Mouse (Mus musculus): ENCODE data around the gene Vps13d. TPM values are rescaled to one million over a fixed set of nuclear protein-coding genes. Genes with fewer than 3 reads are reported as not detected.
A peak's percentile ranks its signal among the peaks of the same experiment; 100 is the strongest.

The Vps13d gene
- polyA plus RNA-seq, 1 experiment from 2014 or later = 7.9 TPM

- 89% methylated on average over 8 of the region's 8 CpGs for WGBS
- H3K9ac ChIP-seq (ENCODE audit: low read length) = no peak overlapping the region
- H3K9me3 ChIP-seq (ENCODE audit: control insufficient read depth, low read length) = no peaks in the 10 kb centered on the region
- ATAC-seq (replicated peaks; ENCODE audit: low FRiP score) (no peak), DNase-seq (ENCODE audit: low spot score) (no peak)
- no peaks in the 10 kb centered on the region for H3K4me1 ChIP-seq (replicated peaks; ENCODE audit: control insufficient read depth, insufficient read depth, low read length)
- H3K4me2 ChIP-seq (ENCODE audit: low read depth, low read length, severe bottlenecking) = no peak overlapping the region
- no peak overlapping the region for H3K27ac ChIP-seq (ENCODE audit: low read depth, low read length)
- no peak overlapping the region for H3K4me3 ChIP-seq (ENCODE audit: low read depth, low read length)
- H3K27me3 ChIP-seq (ENCODE audit: control insufficient read depth, insufficient read depth, low read length) = no peaks in the 10 kb centered on the region
- H3K36me3 ChIP-seq (ENCODE audit: control insufficient read depth, insufficient read depth, low read length) = no peaks in the 10 kb centered on the region
Measured at GRCm38 (mm10) chr4:145204779-145205178, 10.0 kb upstream of the Vps13d start.

GRCm38 (mm10) chr4:145203305-145203704 is 8.5 kb upstream of the Vps13d start:
- Histone ChIP-seq H3K9ac (ENCODE audit: low read length) (no peak overlapping the region), H3K9me3 (ENCODE audit: control insufficient read depth, low read length) (no peaks in the 10 kb centered on the region), H3K36me3 (ENCODE audit: control insufficient read depth, insufficient read depth, low read length) (no peaks in the 10 kb centered on the region), H3K4me1 (replicated peaks; ENCODE audit: control insufficient read depth, insufficient read depth, low read length) (no peaks in the 10 kb centered on the region), H3K27me3 (ENCODE audit: control insufficient read depth, insufficient read depth, low read length) (no peaks in the 10 kb centered on the region), H3K4me3 (ENCODE audit: low read depth, low read length) (no peak overlapping the region), H3K4me2 (ENCODE audit: low read depth, low read length, severe bottlenecking) (no peak overlapping the region), H3K27ac (ENCODE audit: low read depth, low read length) (no peak overlapping the region)
- no peak for DNase-seq (ENCODE audit: low spot score)
- no peak for ATAC-seq (replicated peaks; ENCODE audit: low FRiP score)
- WGBS = 66% methylated on average over 2 of the region's 2 CpGs

GRCm38 (mm10) chr4:145201424-145201823 is 6.6 kb upstream of the Vps13d start:
- Histone ChIP-seq H3K27me3 (ENCODE audit: control insufficient read depth, insufficient read depth, low read length) (no peaks in the 10 kb centered on the region), H3K27ac (ENCODE audit: low read depth, low read length) (no peak overlapping the region), H3K9me3 (ENCODE audit: control insufficient read depth, low read length) (no peaks in the 10 kb centered on the region), H3K9ac (ENCODE audit: low read length) (no peak overlapping the region), H3K4me1 (replicated peaks; ENCODE audit: control insufficient read depth, insufficient read depth, low read length) (no peaks in the 10 kb centered on the region), H3K4me3 (ENCODE audit: low read depth, low read length) (no peak overlapping the region), H3K36me3 (ENCODE audit: control insufficient read depth, insufficient read depth, low read length) (no peaks in the 10 kb centered on the region), H3K4me2 (ENCODE audit: low read depth, low read length, severe bottlenecking) (no peak overlapping the region)
- WGBS = 85% methylated on average over 3 of the region's 3 CpGs
- no peak for DNase-seq (ENCODE audit: low spot score)
- no peak for ATAC-seq (replicated peaks; ENCODE audit: low FRiP score)

GRCm38 (mm10) chr4:145199982-145200699 is 5.3 kb upstream of the Vps13d start:
- ATAC-seq (replicated peaks; ENCODE audit: low FRiP score) = no peak

GRCm38 (mm10) chr4:145196586-145196985 is 1.8 kb upstream of the Vps13d start:
- Histone ChIP-seq H3K4me2 (ENCODE audit: low read depth, low read length, severe bottlenecking) (no peak overlapping the region), H3K9me3 (ENCODE audit: control insufficient read depth, low read length) (no peaks in the 10 kb centered on the region), H3K4me3 (ENCODE audit: low read depth, low read length) (no peak overlapping the region), H3K4me1 (replicated peaks; ENCODE audit: control insufficient read depth, insufficient read depth, low read length) (peaks cover 4% of the 10 kb centered on the region), H3K36me3 (ENCODE audit: control insufficient read depth, insufficient read depth, low read length) (no peaks in the 10 kb centered on the region), H3K27ac (ENCODE audit: low read depth, low read length) (no peak overlapping the region), H3K27me3 (ENCODE audit: control insufficient read depth, insufficient read depth, low read length) (no peaks in the 10 kb centered on the region), H3K9ac (ENCODE audit: low read length) (no peak overlapping the region)
- WGBS = 73% methylated on average over 4 of the region's 4 CpGs
- no peak for DNase-seq (ENCODE audit: low spot score)
- no peak for ATAC-seq (replicated peaks; ENCODE audit: low FRiP score)

More at GRCm38 (mm10) chr4:145199982-145200699, 5.3 kb upstream of the Vps13d start:
- H3K4me1 ChIP-seq (replicated peaks; ENCODE audit: control insufficient read depth, insufficient read depth, low read length) = no peaks in the 10 kb centered on the region
- no peak overlapping the region for H3K4me2 ChIP-seq (ENCODE audit: low read depth, low read length, severe bottlenecking)
- H3K9ac ChIP-seq (ENCODE audit: low read length) = no peak overlapping the region
- WGBS = 59% methylated on average over 11 of the region's 11 CpGs
- H3K4me3 ChIP-seq (ENCODE audit: low read depth, low read length) = no peak overlapping the region
- H3K9me3 ChIP-seq (ENCODE audit: control insufficient read depth, low read length) = no peaks in the 10 kb centered on the region
- H3K27ac ChIP-seq (ENCODE audit: low read depth, low read length) = no peak overlapping the region
- H3K36me3 ChIP-seq (ENCODE audit: control insufficient read depth, insufficient read depth, low read length) = no peaks in the 10 kb centered on the region
- no peaks in the 10 kb centered on the region for H3K27me3 ChIP-seq (ENCODE audit: control insufficient read depth, insufficient read depth, low read length)
- DNase-seq (ENCODE audit: low spot score) = no peak

- H3K9ac ChIP-seq (ENCODE audit: low read length) = no peak overlapping the region; the same call in 1 of the 2 replicates
- WGBS = 22% methylated on average over 5 of the region's 5 CpGs
- peak overlapping the region; percentile 89; the same call in 1 of the 2 replicates for H3K4me3 ChIP-seq (ENCODE audit: low read depth, low read length)
- no peaks in the 10 kb centered on the region for H3K27me3 ChIP-seq (ENCODE audit: control insufficient read depth, insufficient read depth, low read length)
- H3K36me3 ChIP-seq (ENCODE audit: control insufficient read depth, insufficient read depth, low read length) = no peaks in the 10 kb centered on the region
- no peak overlapping the region for H3K27ac ChIP-seq (ENCODE audit: low read depth, low read length)
- H3K4me2 ChIP-seq (ENCODE audit: low read depth, low read length, severe bottlenecking) = no peak overlapping the region
- no peaks in the 10 kb centered on the region for H3K9me3 ChIP-seq (ENCODE audit: control insufficient read depth, low read length)
- DNase-seq (ENCODE audit: low spot score) (no peak), ATAC-seq (replicated peaks; ENCODE audit: low FRiP score) (peak; percentile 48)
- peaks cover 4% of the 10 kb centered on the region for H3K4me1 ChIP-seq (replicated peaks; ENCODE audit: control insufficient read depth, insufficient read depth, low read length)
Measured at GRCm38 (mm10) chr4:145195172-145195571, 367 bp upstream of the Vps13d start.

GRCm38 (mm10) chr4:145193991-145194511 is 754 bp downstream of the Vps13d start:
- Histone ChIP-seq H3K9me3 (ENCODE audit: control insufficient read depth, low read length) (no peaks in the 10 kb centered on the region), H3K4me2 (ENCODE audit: low read depth, low read length, severe bottlenecking) (peak overlapping the region; percentile 90), H3K36me3 (ENCODE audit: control insufficient read depth, insufficient read depth, low read length) (no peaks in the 10 kb centered on the region), H3K9ac (ENCODE audit: low read length) (peak overlapping the region; percentile 82), H3K4me3 (ENCODE audit: low read depth, low read length) (peak overlapping the region; percentile 89), H3K4me1 (replicated peaks; ENCODE audit: control insufficient read depth, insufficient read depth, low read length) (peaks cover 4% of the 10 kb centered on the region), H3K27me3 (ENCODE audit: control insufficient read depth, insufficient read depth, low read length) (no peaks in the 10 kb centered on the region), H3K27ac (ENCODE audit: low read depth, low read length) (no peak overlapping the region)
- WGBS = 2% methylated on average over 10 of the region's 10 CpGs
- peak; percentile 64 for DNase-seq (ENCODE audit: low spot score)
- 0 out of 2 replicates have a peak, but pooled peaks have one; percentile 1 for ATAC-seq (replicated peaks; ENCODE audit: low FRiP score)

GRCm38 (mm10) chr4:145193406-145193805 is 1.4 kb downstream of the Vps13d start:
- H3K27ac ChIP-seq (ENCODE audit: low read depth, low read length) = no peak overlapping the region
- no peak overlapping the region for H3K9ac ChIP-seq (ENCODE audit: low read length)
- 58% methylated on average over 3 of the region's 3 CpGs for WGBS
- no peaks in the 10 kb centered on the region for H3K36me3 ChIP-seq (ENCODE audit: control insufficient read depth, insufficient read depth, low read length)
- H3K4me1 ChIP-seq (replicated peaks; ENCODE audit: control insufficient read depth, insufficient read depth, low read length) = peaks cover 4% of the 10 kb centered on the region
- ATAC-seq (replicated peaks; ENCODE audit: low FRiP score) (no peak), DNase-seq (ENCODE audit: low spot score) (no peak)
- H3K4me3 ChIP-seq (ENCODE audit: low read depth, low read length) = no peak overlapping the region
- no peaks in the 10 kb centered on the region for H3K27me3 ChIP-seq (ENCODE audit: control insufficient read depth, insufficient read depth, low read length)
- no peak overlapping the region for H3K4me2 ChIP-seq (ENCODE audit: low read depth, low read length, severe bottlenecking)
- no peaks in the 10 kb centered on the region for H3K9me3 ChIP-seq (ENCODE audit: control insufficient read depth, low read length)

GRCm38 (mm10) chr4:145192686-145193085 is 2.1 kb downstream of the Vps13d start:
- Histone ChIP-seq H3K9ac (ENCODE audit: low read length) (no peak overlapping the region), H3K27ac (ENCODE audit: low read depth, low read length) (no peak overlapping the region), H3K4me1 (replicated peaks; ENCODE audit: control insufficient read depth, insufficient read depth, low read length) (peaks cover 4% of the 10 kb centered on the region), H3K4me2 (ENCODE audit: low read depth, low read length, severe bottlenecking) (no peak overlapping the region), H3K9me3 (ENCODE audit: control insufficient read depth, low read length) (no peaks in the 10 kb centered on the region), H3K4me3 (ENCODE audit: low read depth, low read length) (no peak overlapping the region), H3K27me3 (ENCODE audit: control insufficient read depth, insufficient read depth, low read length) (no peaks in the 10 kb centered on the region), H3K36me3 (ENCODE audit: control insufficient read depth, insufficient read depth, low read length) (no peaks in the 10 kb centered on the region)
- no peak for DNase-seq (ENCODE audit: low spot score)
- no peak for ATAC-seq (replicated peaks; ENCODE audit: low FRiP score)

All from forebrain, embryonic 11.5 days (tissue).